Mouse (Mus musculus) bone marrow macrophage, adult 2 months (primary cell): ENCODE results near the gene Hyal5.

Source experiments
- CTCF ChIP-seq: IDR thresholded peaks from 2 replicates; pipeline ENCODE4 v1.5.1; 2012; ENCODE audit warnings: low read depth, mild to moderate bottlenecking, low read length, moderate library complexity
- POLR2A ChIP-seq: IDR thresholded peaks from 2 replicates; pipeline ENCODE4 v1.6.1; 2012; ENCODE audit warnings: mild to moderate bottlenecking, low read depth, low read length, borderline replicate concordance

DNA sequence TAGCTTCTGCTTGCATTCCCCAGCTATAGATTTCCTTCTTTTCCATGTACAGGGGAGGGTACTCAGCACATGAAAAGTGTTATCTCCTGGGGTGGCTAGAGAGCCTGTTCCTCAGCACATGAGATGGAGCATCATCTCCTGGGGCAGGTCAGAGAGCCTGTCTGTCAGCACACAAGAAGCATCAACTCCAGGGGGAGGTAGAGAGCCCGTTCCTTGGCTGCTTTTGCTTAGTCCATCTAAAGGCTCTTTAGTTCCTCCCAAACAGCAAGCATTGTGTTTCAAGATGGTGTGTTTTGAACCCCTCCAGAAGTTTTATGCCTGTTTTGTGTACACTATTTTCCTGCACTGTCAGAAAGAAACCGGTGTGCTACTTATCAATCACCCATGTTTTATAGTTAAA, 2.5 kb downstream of the Hyal5 start:
- TF ChIP-seq CTCF = no peak
- TF ChIP-seq POLR2A = no peak
